Mouse (Mus musculus) ES-Bruce4 (cell line): Measurements from ENCODE around the gene Zfp316.

Experiments used
- CTCF ChIP-seq: IDR thresholded peaks from one replicate; pipeline ENCODE4 v1.8.1; 2011; ENCODE audit warnings: low read depth, low read length
- EP300 ChIP-seq: IDR thresholded peaks from 2 replicates; pipeline ENCODE4 v1.6.1; 2011; ENCODE audit warnings: low read depth, low read length; ENCODE audit not compliant: insufficient read depth
- POLR2A ChIP-seq: IDR thresholded peaks from one replicate; pipeline ENCODE4 v1.8.1; 2011; ENCODE audit warnings: low read length; ENCODE audit not compliant: insufficient read depth

GRCm38 (mm10) chr5:143244926-143245325, 24.9 kb downstream of the Zfp316 start:
- no peak for TF ChIP-seq POLR2A
- TF ChIP-seq CTCF: no peak
- no peak for TF ChIP-seq EP300
